Mouse (Mus musculus): Measurements from ENCODE around the gene Unc5c.

The Unc5c gene

GRCm38 (mm10) chr3:141511253-141512038 is 46.4 kb downstream of the Unc5c start:
- no peak for DNase-seq

- no peak for DNase-seq
Observed at GRCm38 (mm10) chr3:141528751-141529150, 63.7 kb downstream of the Unc5c start.

GRCm38 (mm10) chr3:141529599-141529998 is 64.6 kb downstream of the Unc5c start:
- no peak for DNase-seq

GRCm38 (mm10) chr3:141533861-141534260 is 68.8 kb downstream of the Unc5c start:
- DNase-seq: no peak

GRCm38 (mm10) chr3:141536857-141537256 is 71.8 kb downstream of the Unc5c start:
- DNase-seq: no peak

- DNase-seq: no peak
Observed at GRCm38 (mm10) chr3:141538120-141538519, 73.1 kb downstream of the Unc5c start.

GRCm38 (mm10) chr3:141540749-141541148 is 75.7 kb downstream of the Unc5c start:
- no peak for DNase-seq

- no peak for DNase-seq
Observed at GRCm38 (mm10) chr3:141547341-141547814, 82.4 kb downstream of the Unc5c start.

- no peak for DNase-seq
Observed at GRCm38 (mm10) chr3:141549661-141550060, 84.6 kb downstream of the Unc5c start.

GRCm38 (mm10) chr3:141552960-141553359 is 87.9 kb downstream of the Unc5c start:
- no peak for DNase-seq

GRCm38 (mm10) chr3:141557072-141557471 is 92.1 kb downstream of the Unc5c start:
- no peak for DNase-seq

- DNase-seq: no peak
Observed at GRCm38 (mm10) chr3:141575076-141575688, 110.2 kb downstream of the Unc5c start.

GRCm38 (mm10) chr3:141577382-141577781 is 112.4 kb downstream of the Unc5c start:
- DNase-seq: no peak

- no peak for DNase-seq
Observed at GRCm38 (mm10) chr3:141581190-141581891, 116.3 kb downstream of the Unc5c start.

- DNase-seq: no peak
Observed at GRCm38 (mm10) chr3:141581892-141582214, 116.8 kb downstream of the Unc5c start.

GRCm38 (mm10) chr3:141583180-141583579 is 118.2 kb downstream of the Unc5c start:
- DNase-seq: no peak

GRCm38 (mm10) chr3:141589392-141590012 is 124.5 kb downstream of the Unc5c start:
- no peak for DNase-seq

GRCm38 (mm10) chr3:141593249-141593648 is 128.2 kb downstream of the Unc5c start:
- DNase-seq: no peak

GRCm38 (mm10) chr3:141594120-141594519 is 129.1 kb downstream of the Unc5c start:
- DNase-seq: no peak

- no peak for DNase-seq
Observed at GRCm38 (mm10) chr3:141595073-141595472, 130.1 kb downstream of the Unc5c start.

GRCm38 (mm10) chr3:141596461-141596860 is 131.4 kb downstream of the Unc5c start:
- no peak for DNase-seq

- no peak for DNase-seq
Observed at GRCm38 (mm10) chr3:141596881-141597280, 131.9 kb downstream of the Unc5c start.

- DNase-seq: no peak
Observed at GRCm38 (mm10) chr3:141597974-141598373, 133.0 kb downstream of the Unc5c start.

Measured in thymus, postnatal 25 days (tissue).